Mouse (Mus musculus): ENCODE data around the gene Arhgap19. TPM values are rescaled to one million over a fixed set of nuclear protein-coding genes. Genes with fewer than 3 reads are reported as not detected.

The Arhgap19 gene
- total and polyA plus RNA-seq, 2 experiments from 2014 or later: 2.7 to 13.2 TPM

GRCm38 (mm10) chr19:41807497-41807896, 5.7 kb upstream of the Arhgap19 start:
- H3K9me3 ChIP-seq (replicated peaks; ENCODE audit: control insufficient read depth, low read length): 0 out of 2 replicates have a peak, but pooled peaks cover 4% of the 10 kb centered on the region
- no peaks in the 10 kb centered on the region for H3K4me1 ChIP-seq (ENCODE audit: control insufficient read depth, insufficient read depth)
- no peaks in the 10 kb centered on the region for H3K36me3 ChIP-seq (replicated peaks; ENCODE audit: control insufficient read depth, insufficient read depth, low read length)
- no peak overlapping the region for H3K4me2 ChIP-seq (ENCODE audit: low read depth, low read length)
- 68% methylated on average over 9 of the region's 9 CpGs for WGBS
- DNase-seq (ENCODE audit: low spot score) (no peak), ATAC-seq (ENCODE audit: insufficient read depth, low read depth) (no peak)
- H3K27ac ChIP-seq (ENCODE audit: low read depth): no peak overlapping the region
- no peaks in the 10 kb centered on the region for H3K27me3 ChIP-seq (ENCODE audit: control insufficient read depth, insufficient read depth, low read length)
- no peak overlapping the region for H3K9ac ChIP-seq (replicated peaks; ENCODE audit: low read depth, low read length)
- H3K4me3 ChIP-seq (ENCODE audit: low read depth, low read length): no peak overlapping the region
- no peak for TF ChIP-seq CTCF (IDR thresholded peaks at IDR 0.05; ENCODE audit: low read depth)
- no peak for TF ChIP-seq EP300 (IDR thresholded peaks at IDR 0.05; ENCODE audit: low read depth)

GRCm38 (mm10) chr19:41805831-41806230, 4.0 kb upstream of the Arhgap19 start:
- H3K4me3 ChIP-seq (ENCODE audit: low read depth, low read length): no peak overlapping the region
- DNase-seq (ENCODE audit: low spot score): no peak
- no peak overlapping the region for H3K9ac ChIP-seq (replicated peaks; ENCODE audit: low read depth, low read length)
- H3K27me3 ChIP-seq (ENCODE audit: control insufficient read depth, insufficient read depth, low read length): no peaks in the 10 kb centered on the region
- H3K9me3 ChIP-seq (replicated peaks; ENCODE audit: control insufficient read depth, low read length): 0 out of 2 replicates have a peak, but pooled peaks cover 4% of the 10 kb centered on the region
- no peak overlapping the region for H3K4me2 ChIP-seq (ENCODE audit: low read depth, low read length)
- ATAC-seq (ENCODE audit: insufficient read depth, low read depth): no peak
- H3K36me3 ChIP-seq (replicated peaks; ENCODE audit: control insufficient read depth, insufficient read depth, low read length): no peaks in the 10 kb centered on the region
- peaks cover 8% of the 10 kb centered on the region; the same call in 1 of the 2 replicates for H3K4me1 ChIP-seq (ENCODE audit: control insufficient read depth, insufficient read depth)
- TF ChIP-seq EP300 (IDR thresholded peaks at IDR 0.05; ENCODE audit: low read depth) (no peak), CTCF (IDR thresholded peaks at IDR 0.05; ENCODE audit: low read depth) (peak; percentile 19; the same call in 1 of the 2 replicates)
- no peak overlapping the region for H3K27ac ChIP-seq (ENCODE audit: low read depth)
- 84% methylated on average over 4 of the region's 4 CpGs for WGBS

- H3K27me3 ChIP-seq (ENCODE audit: control insufficient read depth, insufficient read depth, low read length): no peaks in the 10 kb centered on the region
- 49% methylated on average over 7 of the region's 7 CpGs for whole genome bisulfite sequencing
- ATAC-seq (ENCODE audit: insufficient read depth, low read depth) (no peak), DNase-seq (ENCODE audit: low spot score) (peak; percentile 16)
- H3K4me1 ChIP-seq (ENCODE audit: control insufficient read depth, insufficient read depth): peaks cover 16% of the 10 kb centered on the region
- no peak overlapping the region for H3K4me3 ChIP-seq (ENCODE audit: low read depth, low read length)
- H3K4me2 ChIP-seq (ENCODE audit: low read depth, low read length): no peak overlapping the region
- H3K9me3 ChIP-seq (replicated peaks; ENCODE audit: control insufficient read depth, low read length): 0 out of 2 replicates have a peak, but pooled peaks cover 4% of the 10 kb centered on the region
- no peak overlapping the region for H3K9ac ChIP-seq (replicated peaks; ENCODE audit: low read depth, low read length)
- H3K27ac ChIP-seq (ENCODE audit: low read depth): no peak overlapping the region
- H3K36me3 ChIP-seq (replicated peaks; ENCODE audit: control insufficient read depth, insufficient read depth, low read length): no peaks in the 10 kb centered on the region
- peak; percentile 30 for TF ChIP-seq CTCF (IDR thresholded peaks at IDR 0.05; ENCODE audit: low read depth)
- TF ChIP-seq EP300 (IDR thresholded peaks at IDR 0.05; ENCODE audit: low read depth): no peak
Measured at GRCm38 (mm10) chr19:41803322-41803721, 1.5 kb upstream of the Arhgap19 start.

- ATAC-seq (ENCODE audit: insufficient read depth, low read depth): peak; percentile 15; the same call in 1 of the 2 replicates
- H3K4me1 ChIP-seq (ENCODE audit: control insufficient read depth, insufficient read depth): peaks cover 16% of the 10 kb centered on the region
- no peaks in the 10 kb centered on the region for H3K27me3 ChIP-seq (ENCODE audit: control insufficient read depth, insufficient read depth, low read length)
- peak; percentile 17 for DNase-seq (ENCODE audit: low spot score)
- WGBS: 3% methylated on average over 26 of the region's 26 CpGs
- peak overlapping the region; percentile 65; the same call in 1 of the 2 replicates for H3K27ac ChIP-seq (ENCODE audit: low read depth)
- H3K9ac ChIP-seq (replicated peaks; ENCODE audit: low read depth, low read length): peak overlapping the region; percentile 67
- 0 out of 2 replicates have a peak, but pooled peaks cover 4% of the 10 kb centered on the region for H3K9me3 ChIP-seq (replicated peaks; ENCODE audit: control insufficient read depth, low read length)
- no peak for TF ChIP-seq EP300 (IDR thresholded peaks at IDR 0.05; ENCODE audit: low read depth)
- no peak for TF ChIP-seq CTCF (IDR thresholded peaks at IDR 0.05; ENCODE audit: low read depth)
- no peaks in the 10 kb centered on the region for H3K36me3 ChIP-seq (replicated peaks; ENCODE audit: control insufficient read depth, insufficient read depth, low read length)
- H3K4me3 ChIP-seq (ENCODE audit: low read depth, low read length): peak overlapping the region; percentile 83
- peak overlapping the region; percentile 71 for H3K4me2 ChIP-seq (ENCODE audit: low read depth, low read length)
Measured at GRCm38 (mm10) chr19:41800986-41801741, 683 bp downstream of the Arhgap19 start.

- DNase-seq (ENCODE audit: low spot score): no peak
- 46% methylated on average over 6 of the region's 6 CpGs for WGBS
Measured at GRCm38 (mm10) chr19:41800451-41800850, 1.4 kb downstream of the Arhgap19 start.

More at GRCm38 (mm10) chr19:41800451-41800850, 1.4 kb downstream of the Arhgap19 start:
- no peak overlapping the region for H3K9ac ChIP-seq (replicated peaks; ENCODE audit: low read depth, low read length)
- no peaks in the 10 kb centered on the region for H3K36me3 ChIP-seq (replicated peaks; ENCODE audit: control insufficient read depth, insufficient read depth, low read length)
- no peak for ATAC-seq (ENCODE audit: insufficient read depth, low read depth)
- peak overlapping the region; percentile 83 for H3K4me3 ChIP-seq (ENCODE audit: low read depth, low read length)
- H3K27ac ChIP-seq (ENCODE audit: low read depth): no peak overlapping the region
- TF ChIP-seq CTCF (IDR thresholded peaks at IDR 0.05; ENCODE audit: low read depth) (no peak), EP300 (IDR thresholded peaks at IDR 0.05; ENCODE audit: low read depth) (no peak)
- H3K9me3 ChIP-seq (replicated peaks; ENCODE audit: control insufficient read depth, low read length): no peaks in the 10 kb centered on the region
- H3K4me2 ChIP-seq (ENCODE audit: low read depth, low read length): peak overlapping the region; percentile 71
- peaks cover 16% of the 10 kb centered on the region for H3K4me1 ChIP-seq (ENCODE audit: control insufficient read depth, insufficient read depth)
- no peaks in the 10 kb centered on the region for H3K27me3 ChIP-seq (ENCODE audit: control insufficient read depth, insufficient read depth, low read length)
